17 mouse cellular contexts compared by ENCODE assay signal in the genomic region with DNA sequence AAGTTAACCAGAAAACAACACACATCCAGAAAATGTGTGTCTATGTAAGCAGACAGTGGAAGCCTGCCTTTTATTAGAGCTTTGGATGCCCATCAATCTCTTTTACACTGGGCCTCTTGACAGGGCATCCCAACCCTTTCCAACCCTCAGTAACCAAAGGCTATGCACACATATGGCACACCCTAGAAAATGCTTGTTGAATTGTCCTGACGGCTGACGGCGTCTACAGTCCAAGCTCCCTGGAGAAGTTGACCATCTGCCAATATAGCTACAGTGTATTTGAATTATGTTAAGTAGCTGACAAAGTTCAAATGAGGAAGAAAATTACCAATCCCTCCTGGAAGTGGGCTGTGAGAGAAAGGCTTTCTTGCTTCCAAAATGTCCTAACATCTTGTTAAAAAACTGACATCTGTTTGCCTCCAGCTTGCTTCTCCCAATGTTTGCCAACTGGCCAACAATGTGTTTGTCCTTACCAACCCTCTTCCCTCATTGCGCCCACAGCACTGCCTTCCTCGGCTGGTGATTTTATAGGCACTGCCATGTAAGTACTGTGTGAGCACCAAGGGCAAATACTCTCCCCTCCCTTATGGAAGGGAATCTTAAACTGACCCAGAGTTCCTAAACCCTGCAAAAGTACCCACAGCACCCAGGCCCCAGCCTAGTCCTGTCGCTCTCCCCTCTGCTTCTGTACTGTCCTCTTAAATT. TPM values are rescaled to one million over a fixed set of nuclear protein-coding genes. Genes with fewer than 3 reads are reported as not detected.
DNase-seq lines count a peak whose midpoint lies in the region; ATAC-seq lines count a peak whose summit lies in the region.
"Had no signal": no experiment of that assay in that cellular context is flagged by ENCODE, and none has a peak within 500 bp of the region (broad histone marks: within the 10 kb centered on the region; RNA-seq: fewer than 3 reads in every experiment).

No protein-coding gene starts in this region.

- H3K4me3 ChIP-seq in midbrain, embryonic 11.5 days (ENCODE audit: low read depth, low read length): no peak overlapping the region
- H3K4me3 ChIP-seq in midbrain, embryonic 10.5 days: no peak overlapping the region
- no peak overlapping the region for H3K4me3 ChIP-seq in hindbrain, embryonic 14.5 days (replicated peaks; ENCODE audit: low read length)
- no peak overlapping the region for H3K4me3 ChIP-seq in neural tube, embryonic 14.5 days (ENCODE audit: low read depth, low read length)
- H3K4me3 ChIP-seq: embryonic facial prominence, embryonic 10.5 days; heart, embryonic 15.5 days; layer of hippocampus, adult 2 months; limb, embryonic 15.5 days had no signal

- H3K9ac ChIP-seq in midbrain, embryonic 11.5 days (ENCODE audit: low read length): no peak overlapping the region
- no peak overlapping the region for H3K9ac ChIP-seq in hindbrain, embryonic 14.5 days
- H3K9ac ChIP-seq in neural tube, embryonic 14.5 days (replicated peaks; ENCODE audit: low read depth, low read length): no peak overlapping the region
- H3K9ac ChIP-seq: heart, embryonic 15.5 days; limb, embryonic 15.5 days had no signal

- 80% methylated on average over 6 of the region's 6 CpGs for WGBS in midbrain, embryonic 11.5 days
- 82% methylated on average over 6 of the region's 6 CpGs for WGBS in midbrain, embryonic 10.5 days
- 34% methylated on average over 6 of the region's 6 CpGs for WGBS in hindbrain, embryonic 14.5 days
- WGBS in neural tube, embryonic 14.5 days: 31% methylated on average over 6 of the region's 6 CpGs

- H3K4me2 ChIP-seq in midbrain, embryonic 11.5 days: no peak overlapping the region
- no peak overlapping the region for H3K4me2 ChIP-seq in hindbrain, embryonic 14.5 days (replicated peaks)
- no peak overlapping the region for H3K4me2 ChIP-seq in neural tube, embryonic 14.5 days (ENCODE audit: low read depth, low read length)
- H3K4me2 ChIP-seq: heart, embryonic 15.5 days; limb, embryonic 15.5 days had no signal

- no peaks in the 10 kb centered on the region for H3K9me3 ChIP-seq in midbrain, embryonic 11.5 days (ENCODE audit: control insufficient read depth, low read length)
- H3K9me3 ChIP-seq in midbrain, embryonic 10.5 days (replicated peaks): no peaks in the 10 kb centered on the region; the same call in 1 of the 2 replicates
- H3K9me3 ChIP-seq in hindbrain, embryonic 14.5 days (ENCODE audit: control insufficient read depth, low read length): no peaks in the 10 kb centered on the region
- H3K9me3 ChIP-seq in neural tube, embryonic 14.5 days (ENCODE audit: control insufficient read depth, low read length): no peaks in the 10 kb centered on the region
- H3K9me3 ChIP-seq: heart, embryonic 15.5 days; limb, embryonic 15.5 days had no signal

- peak; percentile 30 for DNase-seq in embryo, embryonic 11 days
- DNase-seq in embryo, embryonic 10 days (ENCODE audit: low spot score): no peak
- peak; percentile 26 for DNase-seq in midbrain, embryonic 11.5 days (ENCODE audit: low spot score, missing footprints)
- no peak for DNase-seq in midbrain, embryonic 10.5 days (ENCODE audit: low spot score)
- DNase-seq in hindbrain, embryonic 14.5 days (ENCODE audit: low spot score): peak; percentile 50
- DNase-seq in layer of hippocampus, adult 8-10 months (ENCODE audit: low spot score in 2 of 2): no peak
- DNase-seq: adrenal gland, postnatal 10 days; cerebellum, adult 9-11 months; lung, adult 18-20 months; thymus, postnatal 25 days had no signal

- no peaks in the 10 kb centered on the region for H3K27me3 ChIP-seq in midbrain, embryonic 11.5 days (ENCODE audit: control insufficient read depth, insufficient read depth, low read length)
- H3K27me3 ChIP-seq in midbrain, embryonic 10.5 days (ENCODE audit: low read depth, poor library complexity, severe bottlenecking): no peaks in the 10 kb centered on the region
- H3K27me3 ChIP-seq in hindbrain, embryonic 14.5 days (ENCODE audit: control insufficient read depth, insufficient read depth, low read length): no peaks in the 10 kb centered on the region
- H3K27me3 ChIP-seq in neural tube, embryonic 14.5 days (ENCODE audit: control insufficient read depth, insufficient read depth, low read length): no peaks in the 10 kb centered on the region
- H3K27me3 ChIP-seq: heart, embryonic 15.5 days; limb, embryonic 15.5 days had no signal

- no peak overlapping the region for H3K27ac ChIP-seq in midbrain, embryonic 11.5 days (ENCODE audit: low read depth, low read length)
- no peak overlapping the region for H3K27ac ChIP-seq in midbrain, embryonic 10.5 days (replicated peaks)
- no peak overlapping the region; the same call in 1 of the 2 replicates for H3K27ac ChIP-seq in hindbrain, embryonic 14.5 days
- H3K27ac ChIP-seq in neural tube, embryonic 14.5 days (ENCODE audit: low read depth, low read length): no peak overlapping the region
- H3K27ac ChIP-seq: embryonic facial prominence, embryonic 10.5 days; heart, embryonic 15.5 days; layer of hippocampus, adult 2 months; limb, embryonic 15.5 days had no signal

- ATAC-seq in midbrain, embryonic 11.5 days (ENCODE audit: low FRiP score): no peak
- peak; percentile 60; the same call in 1 of the 2 replicates for ATAC-seq in hindbrain, embryonic 14.5 days (ENCODE audit: low FRiP score)
- peak; percentile 79 for ATAC-seq in neural tube, embryonic 14.5 days (ENCODE audit: low read depth)
- ATAC-seq in erythroid progenitor cell, adult 5-6 weeks (replicated peaks; ENCODE audit: low FRiP score, poor library complexity, severe bottlenecking): no peak
- ATAC-seq: inflammation-experienced regulatory T-cells, adult 6 months had no signal

- no peaks in the 10 kb centered on the region; the same call in 1 of the 2 replicates for H3K36me3 ChIP-seq in midbrain, embryonic 11.5 days (ENCODE audit: control insufficient read depth, insufficient read depth, low read length)
- peaks cover 11% of the 10 kb centered on the region for H3K36me3 ChIP-seq in midbrain, embryonic 10.5 days
- H3K36me3 ChIP-seq in hindbrain, embryonic 14.5 days (replicated peaks; ENCODE audit: control insufficient read depth, insufficient read depth): no peaks in the 10 kb centered on the region
- H3K36me3 ChIP-seq in neural tube, embryonic 14.5 days (ENCODE audit: control insufficient read depth, insufficient read depth, low read length): no peaks in the 10 kb centered on the region
- H3K36me3 ChIP-seq: heart, embryonic 15.5 days had no signal

- H3K4me1 ChIP-seq in midbrain, embryonic 11.5 days (ENCODE audit: control insufficient read depth, insufficient read depth, low read length): no peaks in the 10 kb centered on the region
- peaks cover 9% of the 10 kb centered on the region for H3K4me1 ChIP-seq in midbrain, embryonic 10.5 days
- H3K4me1 ChIP-seq in hindbrain, embryonic 14.5 days (replicated peaks; ENCODE audit: control insufficient read depth, insufficient read depth, low read length): peaks cover 12% of the 10 kb centered on the region; the same call in 1 of the 2 replicates
- H3K4me1 ChIP-seq in neural tube, embryonic 14.5 days (ENCODE audit: control insufficient read depth, insufficient read depth, low read length): no peaks in the 10 kb centered on the region

RNA-seq across cellular contexts. Expression of a gene that starts 26.4 kb away (rescaled TPM):
- polyA plus RNA-seq in midbrain, embryonic 11.5 days (2014; fragmentation: Nextera tagmentation; extraction: Ambion mirVana): 15.5 and 16.8 TPM in 2 replicates
- polyA plus RNA-seq in midbrain, embryonic 10.5 days (2016; fragmentation: Nextera tagmentation; extraction: Ambion mirVana): 11.3 and 16.8 TPM in 2 replicates
- 25.4 and 30.5 TPM in 2 replicates for polyA plus RNA-seq in hindbrain, embryonic 14.5 days (2014; fragmentation: Nextera tagmentation; extraction: Ambion mirVana)
- polyA plus RNA-seq in neural tube, embryonic 14.5 days (2014; fragmentation: Nextera tagmentation; extraction: Ambion mirVana): 33.8 and 34.2 TPM in 2 replicates
- total RNA-seq in erythroid progenitor cell, adult 5-6 weeks (2015; ENCODE audit: low replicate concordance): 1.1 TPM in 1 of 2 replicates, not detected in the other
- 1.1 and 1.7 TPM in 2 replicates for total RNA-seq in erythroid progenitor cell, adult 5-6 weeks (2017; ENCODE audit: low replicate concordance)
- total RNA-seq in layer of hippocampus, adult 8-10 months (2022): 100 to 1,000 TPM; 495 to 557 (median 508) TPM

Comparison
In these comparisons a context has a peak if more than half of its experiments do, and no peak if none do; other contexts are left out.
1. DNase-seq: peak in embryo, embryonic 11 days (single experiment), midbrain, embryonic 11.5 days (single experiment) and hindbrain, embryonic 14.5 days (single experiment); none in embryo, embryonic 10 days (single experiment), midbrain, embryonic 10.5 days (single experiment) and layer of hippocampus, adult 8-10 months (0 of 2).
2. ATAC-seq: peak in hindbrain, embryonic 14.5 days (single experiment) and neural tube, embryonic 14.5 days (single experiment); none in midbrain, embryonic 11.5 days (single experiment) and erythroid progenitor cell, adult 5-6 weeks (single experiment).